Mouse (Mus musculus) embryonic facial prominence, embryonic 11.5 days (tissue): ENCODE results near the gene Sdccag8. TPM values are rescaled to one million over a fixed set of nuclear protein-coding genes. Genes with fewer than 3 reads are reported as not detected.

ENCODE experiments used
- ATAC-seq: fragments of 200-750 bp; cut with Nextera tagmentation; replicated peaks from 2 replicates; pipeline ENCODE4 v1.8.0; 2017; ENCODE audit warnings: low read depth; ENCODE audit not compliant: insufficient number of reproducible peaks, low FRiP score, low TSS enrichment
- DNase-seq: peaks from one replicate; pipeline ENCODE4 v3.0.0-alpha.2; 2015; ENCODE audit warnings: low spot score
- H3K27ac ChIP-seq: fragments of 300-500 bp; sonication (generic); replicated peaks from 2 replicates; pipeline ENCODE4 v1.5.1; 2014; ENCODE audit warnings: mild to moderate bottlenecking, low read depth, low read length, control low read depth
- H3K27me3 ChIP-seq: fragments of 300-500 bp; sonication (generic); 2 replicates; pipeline ENCODE4 v1.6.1; 2014; ENCODE audit warnings: mild to moderate bottlenecking, low read length, moderate library complexity, mixed read lengths; ENCODE audit not compliant: control insufficient read depth, insufficient read depth
- H3K36me3 ChIP-seq: fragments of 300-500 bp; sonication (generic); replicated peaks from 2 replicates; pipeline ENCODE4 v1.6.1; 2014; ENCODE audit warnings: low read depth, mild to moderate bottlenecking, low read length, moderate library complexity, mixed read lengths; ENCODE audit not compliant: control insufficient read depth, insufficient read depth
- H3K4me1 ChIP-seq: fragments of 300-500 bp; sonication (generic); 2 replicates; pipeline ENCODE4 v1.6.1; 2014; ENCODE audit warnings: low read length, mixed read lengths; ENCODE audit not compliant: control insufficient read depth, insufficient read depth
- H3K4me2 ChIP-seq: fragments of 300-500 bp; sonication (generic); 2 replicates; pipeline ENCODE4 v1.6.1; 2014; ENCODE audit warnings: low read depth, mild to moderate bottlenecking, control low read depth, low read length, moderate library complexity
- H3K4me3 ChIP-seq: fragments of 300-500 bp; sonication (generic); 2 replicates; pipeline ENCODE4 v1.5.1; 2014; ENCODE audit warnings: low read depth, low read length, control low read depth
- H3K9ac ChIP-seq: fragments of 300-500 bp; sonication (generic); replicated peaks from 2 replicates; pipeline ENCODE4 v1.6.1; 2014; ENCODE audit warnings: mild to moderate bottlenecking, control low read depth, low read length
- H3K9me3 ChIP-seq: fragments of 300-500 bp; sonication (generic); replicated peaks from 2 replicates; pipeline ENCODE4 v1.6.1; 2016; ENCODE audit warnings: mild to moderate bottlenecking, low read length, inconsistent platforms, mixed read lengths; ENCODE audit not compliant: control insufficient read depth
- WGBS: fragments of 180-500 bp; shearing (Covaris S2); extraction: QIAGEN DNeasy Blood & Tissue Kit; methylation state at CpG from one replicate; pipeline ENCODE4 v1.1.7; 2014; 5-methylcytosine and 5-hydroxymethylcytosine counted together
- polyA plus RNA-seq: library from polyadenylated mRNA; unstranded; fragments of >200 nt; fragmentation: Nextera tagmentation; extraction: Ambion mirVana; gene quantifications from 2 replicates; pipeline ENCODE4 v1.2.1, GENCODE M21; 2014

The Sdccag8 gene
- polyA plus RNA-seq, 1 experiment from 2014 or later, result 15.7 TPM

- Histone ChIP-seq H3K9ac (no peak overlapping the region), H3K4me2 (no peak overlapping the region), H3K9me3 (no peaks in the 10 kb centered on the region), H3K4me1 (no peaks in the 10 kb centered on the region), H3K36me3 (no peaks in the 10 kb centered on the region), H3K4me3 (no peak overlapping the region), H3K27ac (no peak overlapping the region), H3K27me3 (no peaks in the 10 kb centered on the region)
- no peak for ATAC-seq
- DNase-seq, result no peak
- 90% methylated on average over 8 of the region's 8 CpGs for WGBS
Observed at GRCm38 (mm10) chr1:176929710-176930109, 115.2 kb downstream of the Sdccag8 start.

GRCm38 (mm10) chr1:176930574-176930973 is 116.1 kb downstream of the Sdccag8 start:
- H3K9me3 ChIP-seq, result no peaks in the 10 kb centered on the region
- 83% methylated on average over 2 of the region's 2 CpGs for WGBS
- H3K27ac ChIP-seq, result no peak overlapping the region
- no peak for DNase-seq
- H3K4me1 ChIP-seq, result no peaks in the 10 kb centered on the region
- H3K36me3 ChIP-seq, result no peaks in the 10 kb centered on the region
- no peak overlapping the region for H3K9ac ChIP-seq
- no peak for ATAC-seq
- no peak overlapping the region for H3K4me3 ChIP-seq
- H3K4me2 ChIP-seq, result no peak overlapping the region
- H3K27me3 ChIP-seq, result no peaks in the 10 kb centered on the region

GRCm38 (mm10) chr1:176930981-176931500 is 116.6 kb downstream of the Sdccag8 start:
- no peak overlapping the region for H3K4me3 ChIP-seq
- ATAC-seq (no peak), DNase-seq (no peak)
- no peaks in the 10 kb centered on the region for H3K27me3 ChIP-seq
- no peaks in the 10 kb centered on the region for H3K36me3 ChIP-seq
- 82% methylated on average over 4 of the region's 4 CpGs for WGBS
- H3K9ac ChIP-seq, result no peak overlapping the region
- H3K4me2 ChIP-seq, result no peak overlapping the region
- no peak overlapping the region for H3K27ac ChIP-seq
- H3K9me3 ChIP-seq, result no peaks in the 10 kb centered on the region
- no peaks in the 10 kb centered on the region for H3K4me1 ChIP-seq

- H3K27me3 ChIP-seq, result no peaks in the 10 kb centered on the region
- no peak overlapping the region for H3K9ac ChIP-seq
- no peak overlapping the region for H3K27ac ChIP-seq
- 87% methylated on average over 10 of the region's 10 CpGs for WGBS
- no peaks in the 10 kb centered on the region for H3K9me3 ChIP-seq
- ATAC-seq, result no peak
- H3K4me2 ChIP-seq, result no peak overlapping the region
- H3K4me3 ChIP-seq, result no peak overlapping the region
- DNase-seq, result no peak
- H3K36me3 ChIP-seq, result no peaks in the 10 kb centered on the region
- H3K4me1 ChIP-seq, result no peaks in the 10 kb centered on the region
Observed at GRCm38 (mm10) chr1:176931511-176931910, 117.1 kb downstream of the Sdccag8 start.

- WGBS, result 86% methylated on average over 12 of the region's 12 CpGs
- no peak for ATAC-seq
Observed at GRCm38 (mm10) chr1:176932320-176932950, 118.0 kb downstream of the Sdccag8 start.

GRCm38 (mm10) chr1:176933319-176933718 is 118.9 kb downstream of the Sdccag8 start:
- Histone ChIP-seq H3K9me3 (no peaks in the 10 kb centered on the region), H3K27me3 (no peaks in the 10 kb centered on the region), H3K9ac (no peak overlapping the region), H3K4me1 (no peaks in the 10 kb centered on the region), H3K4me3 (no peak overlapping the region), H3K4me2 (no peak overlapping the region), H3K36me3 (no peaks in the 10 kb centered on the region), H3K27ac (no peak overlapping the region)
- no peak for ATAC-seq
- DNase-seq, result no peak
- 70% methylated on average over 7 of the region's 7 CpGs for WGBS

More at GRCm38 (mm10) chr1:176932320-176932950, 118.0 kb downstream of the Sdccag8 start:
- Histone ChIP-seq H3K4me3 (no peak overlapping the region), H3K9ac (no peak overlapping the region), H3K4me2 (no peak overlapping the region), H3K4me1 (no peaks in the 10 kb centered on the region), H3K9me3 (no peaks in the 10 kb centered on the region), H3K27ac (no peak overlapping the region), H3K36me3 (no peaks in the 10 kb centered on the region), H3K27me3 (no peaks in the 10 kb centered on the region)
- DNase-seq, result no peak

- ATAC-seq (no peak), DNase-seq (peak; percentile 24)
- Histone ChIP-seq H3K4me2 (no peak overlapping the region), H3K4me3 (no peak overlapping the region), H3K27me3 (no peaks in the 10 kb centered on the region), H3K9ac (no peak overlapping the region), H3K4me1 (no peaks in the 10 kb centered on the region), H3K27ac (no peak overlapping the region), H3K9me3 (no peaks in the 10 kb centered on the region), H3K36me3 (no peaks in the 10 kb centered on the region)
- WGBS, result 59% methylated on average over 13 of the region's 13 CpGs
Observed at GRCm38 (mm10) chr1:176934043-176934762, 119.7 kb downstream of the Sdccag8 start.

- Histone ChIP-seq H3K9ac (no peak overlapping the region), H3K4me3 (no peak overlapping the region), H3K36me3 (no peaks in the 10 kb centered on the region), H3K27ac (no peak overlapping the region), H3K4me2 (no peak overlapping the region), H3K27me3 (no peaks in the 10 kb centered on the region), H3K4me1 (no peaks in the 10 kb centered on the region), H3K9me3 (no peaks in the 10 kb centered on the region)
- ATAC-seq (no peak), DNase-seq (no peak)
- WGBS, result 71% methylated on average over 8 of the region's 8 CpGs
Observed at GRCm38 (mm10) chr1:176939901-176940341, 125.5 kb downstream of the Sdccag8 start.
